9 mouse cellular contexts compared by ENCODE assay signal in the genomic region with DNA sequence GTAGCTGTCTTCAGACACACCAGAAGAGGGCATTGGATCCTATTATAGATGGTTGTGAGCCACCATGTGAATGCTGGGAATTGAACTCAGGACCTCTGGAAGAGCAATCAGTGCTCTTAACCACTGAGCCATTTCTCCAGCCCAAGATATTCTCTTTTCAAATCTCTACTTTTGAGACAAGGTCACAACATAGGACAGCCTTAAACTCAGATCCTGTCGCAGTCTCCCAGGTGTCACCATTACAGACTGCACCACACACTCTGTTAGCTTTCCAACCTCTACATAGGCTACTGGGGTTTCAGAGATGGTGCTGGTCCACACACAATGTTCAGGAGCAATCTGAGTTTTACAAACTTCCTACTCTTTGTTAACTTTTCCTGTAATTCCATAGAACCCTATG. TPM values are rescaled to one million over a fixed set of nuclear protein-coding genes. Genes with fewer than 3 reads are reported as not detected.
A peak's percentile ranks its signal among the peaks of the same experiment; 100 is the strongest.
DNase-seq lines count a peak whose midpoint lies in the region; ATAC-seq lines count a peak whose summit lies in the region.
"Not testable (repeated sequence)": the region's sequence is repeated elsewhere in the genome, so short reads cannot be mapped to it uniquely, and the experiment has no call there.
"Had no signal": no experiment of that assay in that cellular context is flagged by ENCODE, and none has a peak within 500 bp of the region (broad histone marks: within the 10 kb centered on the region; RNA-seq: fewer than 3 reads in every experiment).

No protein-coding gene starts in this region.

- H3K9me3 ChIP-seq in embryonic facial prominence, embryonic 10.5 days; forebrain, embryonic 15.5 days; hindbrain, embryonic 10.5 days; kidney, embryonic 15.5 days (replicated peaks); liver, embryonic 13.5 days (replicated peaks); midbrain, embryonic 11.5 days (ENCODE audit: control insufficient read depth, low read length); stomach, embryonic 14.5 days (ENCODE audit: control insufficient read depth, low read depth, low read length): not testable (repeated sequence)

- peaks cover 50% of the 10 kb centered on the region for H3K36me3 ChIP-seq in embryonic facial prominence, embryonic 10.5 days (replicated peaks)
- peaks cover 32% of the 10 kb centered on the region for H3K36me3 ChIP-seq in forebrain, embryonic 15.5 days
- peaks cover 52% of the 10 kb centered on the region for H3K36me3 ChIP-seq in hindbrain, embryonic 10.5 days
- peaks cover 48% of the 10 kb centered on the region for H3K36me3 ChIP-seq in kidney, embryonic 15.5 days
- peaks cover 34% of the 10 kb centered on the region for H3K36me3 ChIP-seq in liver, embryonic 13.5 days
- H3K36me3 ChIP-seq in midbrain, embryonic 11.5 days (ENCODE audit: control insufficient read depth, insufficient read depth, low read length) = not testable (repeated sequence)
- peaks cover 24% of the 10 kb centered on the region for H3K36me3 ChIP-seq in stomach, embryonic 14.5 days (ENCODE audit: control insufficient read depth, insufficient read depth, low read length)

- peak overlapping the region; percentile 93 for H3K9ac ChIP-seq in forebrain, embryonic 15.5 days (replicated peaks)
- H3K9ac ChIP-seq in kidney, embryonic 15.5 days = peak overlapping the region; percentile 78; the same call in 1 of the 2 replicates
- peak overlapping the region; percentile 85 for H3K9ac ChIP-seq in liver, embryonic 13.5 days
- not testable (repeated sequence) for H3K9ac ChIP-seq in midbrain, embryonic 11.5 days (ENCODE audit: low read length)
- peak overlapping the region; percentile 72; the same call in 1 of the 2 replicates for H3K9ac ChIP-seq in stomach, embryonic 14.5 days (replicated peaks; ENCODE audit: low read depth, low read length)

- H3K27me3 ChIP-seq in embryonic facial prominence, embryonic 10.5 days (replicated peaks; ENCODE audit: low read depth, poor library complexity, severe bottlenecking); forebrain, embryonic 15.5 days; hindbrain, embryonic 10.5 days (ENCODE audit: insufficient read depth, poor library complexity, severe bottlenecking); kidney, embryonic 15.5 days; liver, embryonic 13.5 days; midbrain, embryonic 11.5 days (ENCODE audit: control insufficient read depth, insufficient read depth, low read length); stomach, embryonic 14.5 days (ENCODE audit: control insufficient read depth, insufficient read depth, low read length): not testable (repeated sequence)

- peak; percentile 14 for DNase-seq in CD4-positive helper T cell, adult 2 months (ENCODE audit: low read depth, low spot score)
- not testable (repeated sequence) for DNase-seq in embryonic facial prominence, embryonic 10.5 days (ENCODE audit: low spot score); hindbrain, embryonic 10.5 days (ENCODE audit: low spot score); liver, embryonic 13.5 days; midbrain, embryonic 11.5 days (ENCODE audit: low spot score, missing footprints)

- peak overlapping the region; percentile 90 for H3K4me3 ChIP-seq in embryonic facial prominence, embryonic 10.5 days
- peak overlapping the region; percentile 95 for H3K4me3 ChIP-seq in forebrain, embryonic 15.5 days
- peak overlapping the region; percentile 84 for H3K4me3 ChIP-seq in hindbrain, embryonic 10.5 days
- H3K4me3 ChIP-seq in kidney, embryonic 15.5 days (replicated peaks) = peak overlapping the region; percentile 83
- peak overlapping the region; percentile 78 for H3K4me3 ChIP-seq in liver, embryonic 13.5 days (replicated peaks)
- H3K4me3 ChIP-seq in midbrain, embryonic 11.5 days (ENCODE audit: low read depth, low read length) = peak overlapping the region; percentile 81
- peak overlapping the region; percentile 82 for H3K4me3 ChIP-seq in stomach, embryonic 14.5 days (ENCODE audit: low read depth, low read length)

- H3K4me1 ChIP-seq in embryonic facial prominence, embryonic 10.5 days = peaks cover 24% of the 10 kb centered on the region
- peaks cover 30% of the 10 kb centered on the region for H3K4me1 ChIP-seq in forebrain, embryonic 15.5 days
- H3K4me1 ChIP-seq in hindbrain, embryonic 10.5 days (replicated peaks) = peaks cover 27% of the 10 kb centered on the region
- peaks cover 25% of the 10 kb centered on the region for H3K4me1 ChIP-seq in kidney, embryonic 15.5 days
- peaks cover 37% of the 10 kb centered on the region for H3K4me1 ChIP-seq in liver, embryonic 13.5 days (replicated peaks)
- H3K4me1 ChIP-seq in midbrain, embryonic 11.5 days (ENCODE audit: control insufficient read depth, insufficient read depth, low read length) = peaks cover 12% of the 10 kb centered on the region
- peaks cover 13% of the 10 kb centered on the region for H3K4me1 ChIP-seq in stomach, embryonic 14.5 days (ENCODE audit: control insufficient read depth, insufficient read depth, low read length)

- 70% methylated on average over 1 of the region's 1 CpGs for WGBS in embryonic facial prominence, embryonic 10.5 days
- WGBS in forebrain, embryonic 15.5 days = 80% methylated on average over 1 of the region's 1 CpGs
- 78% methylated on average over 1 of the region's 1 CpGs for WGBS in hindbrain, embryonic 10.5 days
- 70% methylated on average over 1 of the region's 1 CpGs for WGBS in kidney, embryonic 15.5 days
- 59% methylated on average over 1 of the region's 1 CpGs for WGBS in liver, embryonic 13.5 days (ENCODE audit: insufficient replicate concordance)
- 92% methylated on average over 1 of the region's 1 CpGs for WGBS in midbrain, embryonic 11.5 days
- WGBS in stomach, embryonic 14.5 days = 79% methylated on average over 1 of the region's 1 CpGs

- peak overlapping the region; percentile 91 for H3K4me2 ChIP-seq in forebrain, embryonic 15.5 days (replicated peaks)
- peak overlapping the region; percentile 73 for H3K4me2 ChIP-seq in kidney, embryonic 15.5 days
- peak overlapping the region; percentile 98 for H3K4me2 ChIP-seq in liver, embryonic 13.5 days
- peak overlapping the region; percentile 73 for H3K4me2 ChIP-seq in midbrain, embryonic 11.5 days
- H3K4me2 ChIP-seq in stomach, embryonic 14.5 days (replicated peaks; ENCODE audit: low read depth, low read length) = peak overlapping the region; percentile 45

- H3K27ac ChIP-seq in embryonic facial prominence, embryonic 10.5 days (replicated peaks); forebrain, embryonic 15.5 days (replicated peaks); hindbrain, embryonic 10.5 days; midbrain, embryonic 11.5 days (ENCODE audit: low read depth, low read length); stomach, embryonic 14.5 days (ENCODE audit: low read length): not testable (repeated sequence)
- 0 out of 2 replicates have a peak overlapping the region, but pooled peaks have one; percentile 96 for H3K27ac ChIP-seq in kidney, embryonic 15.5 days
- peak overlapping the region; percentile 88 for H3K27ac ChIP-seq in liver, embryonic 13.5 days

- not testable (repeated sequence) for ATAC-seq in forebrain, embryonic 15.5 days (replicated peaks); kidney, embryonic 15.5 days (replicated peaks; ENCODE audit: low FRiP score); liver, embryonic 13.5 days (ENCODE audit: low read depth); midbrain, embryonic 11.5 days (ENCODE audit: low FRiP score); stomach, embryonic 14.5 days (ENCODE audit: insufficient number of reproducible peaks, insufficient read depth, low FRiP score, low read depth)

RNA-seq across cellular contexts. Expression of a gene that starts 1.3 kb away (rescaled TPM):
- 178 and 185 TPM in 2 replicates for polyA plus RNA-seq in embryonic facial prominence, embryonic 10.5 days (2016; fragmentation: Nextera tagmentation; extraction: Ambion mirVana)
- polyA plus RNA-seq in forebrain, embryonic 15.5 days (2015; fragmentation: Nextera tagmentation; extraction: Ambion mirVana) = 145 and 150 TPM in 2 replicates
- polyA plus RNA-seq in hindbrain, embryonic 10.5 days (2016; fragmentation: Nextera tagmentation; extraction: Ambion mirVana) = 164 and 174 TPM in 2 replicates
- 166 and 173 TPM in 2 replicates for polyA plus RNA-seq in kidney, embryonic 15.5 days (2015; fragmentation: Nextera tagmentation; extraction: Ambion mirVana)
- polyA plus RNA-seq in liver, embryonic 13.5 days (2015; fragmentation: Nextera tagmentation; extraction: Ambion mirVana) = 64.9 and 66.3 TPM in 2 replicates
- 157 and 165 TPM in 2 replicates for polyA plus RNA-seq in midbrain, embryonic 11.5 days (2014; fragmentation: Nextera tagmentation; extraction: Ambion mirVana)
- polyA plus RNA-seq in stomach, embryonic 14.5 days (2014; fragmentation: Nextera tagmentation; extraction: Ambion mirVana) = 149 and 169 TPM in 2 replicates

RNA-seq across cellular contexts. Expression of a gene that starts 1.3 kb away (rescaled TPM):
- 548 and 554 TPM in 2 replicates for polyA plus RNA-seq in embryonic facial prominence, embryonic 10.5 days (2016; fragmentation: Nextera tagmentation; extraction: Ambion mirVana)
- polyA plus RNA-seq in forebrain, embryonic 15.5 days (2015; fragmentation: Nextera tagmentation; extraction: Ambion mirVana) = 286 and 308 TPM in 2 replicates
- 384 and 423 TPM in 2 replicates for polyA plus RNA-seq in hindbrain, embryonic 10.5 days (2016; fragmentation: Nextera tagmentation; extraction: Ambion mirVana)
- polyA plus RNA-seq in kidney, embryonic 15.5 days (2015; fragmentation: Nextera tagmentation; extraction: Ambion mirVana) = 301 and 306 TPM in 2 replicates
- polyA plus RNA-seq in liver, embryonic 13.5 days (2015; fragmentation: Nextera tagmentation; extraction: Ambion mirVana) = 116 and 131 TPM in 2 replicates
- polyA plus RNA-seq in midbrain, embryonic 11.5 days (2014; fragmentation: Nextera tagmentation; extraction: Ambion mirVana) = 401 and 413 TPM in 2 replicates
- 217 and 223 TPM in 2 replicates for polyA plus RNA-seq in stomach, embryonic 14.5 days (2014; fragmentation: Nextera tagmentation; extraction: Ambion mirVana)

RNA-seq across cellular contexts. Expression of a gene that starts 7.2 kb away (rescaled TPM):
- polyA plus RNA-seq in embryonic facial prominence, embryonic 10.5 days (2016; fragmentation: Nextera tagmentation; extraction: Ambion mirVana) = 43.5 and 43.6 TPM in 2 replicates
- polyA plus RNA-seq in forebrain, embryonic 15.5 days (2015; fragmentation: Nextera tagmentation; extraction: Ambion mirVana) = 95.1 and 95.3 TPM in 2 replicates
- polyA plus RNA-seq in hindbrain, embryonic 10.5 days (2016; fragmentation: Nextera tagmentation; extraction: Ambion mirVana) = 59.0 and 63.9 TPM in 2 replicates
- polyA plus RNA-seq in kidney, embryonic 15.5 days (2015; fragmentation: Nextera tagmentation; extraction: Ambion mirVana) = 49.5 and 53.9 TPM in 2 replicates
- 22.7 and 23.2 TPM in 2 replicates for polyA plus RNA-seq in liver, embryonic 13.5 days (2015; fragmentation: Nextera tagmentation; extraction: Ambion mirVana)
- 48.4 and 59.0 TPM in 2 replicates for polyA plus RNA-seq in midbrain, embryonic 11.5 days (2014; fragmentation: Nextera tagmentation; extraction: Ambion mirVana)
- polyA plus RNA-seq in stomach, embryonic 14.5 days (2014; fragmentation: Nextera tagmentation; extraction: Ambion mirVana) = 41.0 and 50.2 TPM in 2 replicates

RNA-seq across cellular contexts. Expression of a gene that starts 7.4 kb away (rescaled TPM):
- 74.5 and 78.8 TPM in 2 replicates for polyA plus RNA-seq in embryonic facial prominence, embryonic 10.5 days (2016; fragmentation: Nextera tagmentation; extraction: Ambion mirVana)
- 17.0 and 19.8 TPM in 2 replicates for polyA plus RNA-seq in forebrain, embryonic 15.5 days (2015; fragmentation: Nextera tagmentation; extraction: Ambion mirVana)
- 72.3 and 83.2 TPM in 2 replicates for polyA plus RNA-seq in hindbrain, embryonic 10.5 days (2016; fragmentation: Nextera tagmentation; extraction: Ambion mirVana)
- polyA plus RNA-seq in kidney, embryonic 15.5 days (2015; fragmentation: Nextera tagmentation; extraction: Ambion mirVana) = 74.3 and 78.6 TPM in 2 replicates
- polyA plus RNA-seq in liver, embryonic 13.5 days (2015; fragmentation: Nextera tagmentation; extraction: Ambion mirVana) = 82.4 and 85.0 TPM in 2 replicates
- polyA plus RNA-seq in midbrain, embryonic 11.5 days (2014; fragmentation: Nextera tagmentation; extraction: Ambion mirVana) = 73.6 and 76.3 TPM in 2 replicates
- 59.5 and 65.1 TPM in 2 replicates for polyA plus RNA-seq in stomach, embryonic 14.5 days (2014; fragmentation: Nextera tagmentation; extraction: Ambion mirVana)

RNA-seq across cellular contexts. Expression of a gene that starts 20.9 kb away (rescaled TPM):
- not detected in 2 replicates for polyA plus RNA-seq in embryonic facial prominence, embryonic 10.5 days (2016; fragmentation: Nextera tagmentation; extraction: Ambion mirVana)
- polyA plus RNA-seq in forebrain, embryonic 15.5 days (2015; fragmentation: Nextera tagmentation; extraction: Ambion mirVana) = not detected in 2 replicates
- not detected in 2 replicates for polyA plus RNA-seq in hindbrain, embryonic 10.5 days (2016; fragmentation: Nextera tagmentation; extraction: Ambion mirVana)
- polyA plus RNA-seq in kidney, embryonic 15.5 days (2015; fragmentation: Nextera tagmentation; extraction: Ambion mirVana) = not detected in 2 replicates
- not detected in 2 replicates for polyA plus RNA-seq in liver, embryonic 13.5 days (2015; fragmentation: Nextera tagmentation; extraction: Ambion mirVana)
- not detected in 2 replicates for polyA plus RNA-seq in midbrain, embryonic 11.5 days (2014; fragmentation: Nextera tagmentation; extraction: Ambion mirVana)
- not detected in 2 replicates for polyA plus RNA-seq in stomach, embryonic 14.5 days (2014; fragmentation: Nextera tagmentation; extraction: Ambion mirVana)
- polyA plus RNA-seq: thymus, postnatal 0 days had no signal

Comparison
In these comparisons a context has a peak if more than half of its experiments do, and no peak if none do; other contexts are left out.
1. H3K4me2 ChIP-seq: peak in every context shown above with its lines; median percentile 98 in liver, embryonic 13.5 days; 91 in forebrain, embryonic 15.5 days; 73 in kidney, embryonic 15.5 days; 73 in midbrain, embryonic 11.5 days; 45 in stomach, embryonic 14.5 days.